Comparison of ENCODE assay signal across 23 mouse cellular contexts in the genomic region with DNA sequence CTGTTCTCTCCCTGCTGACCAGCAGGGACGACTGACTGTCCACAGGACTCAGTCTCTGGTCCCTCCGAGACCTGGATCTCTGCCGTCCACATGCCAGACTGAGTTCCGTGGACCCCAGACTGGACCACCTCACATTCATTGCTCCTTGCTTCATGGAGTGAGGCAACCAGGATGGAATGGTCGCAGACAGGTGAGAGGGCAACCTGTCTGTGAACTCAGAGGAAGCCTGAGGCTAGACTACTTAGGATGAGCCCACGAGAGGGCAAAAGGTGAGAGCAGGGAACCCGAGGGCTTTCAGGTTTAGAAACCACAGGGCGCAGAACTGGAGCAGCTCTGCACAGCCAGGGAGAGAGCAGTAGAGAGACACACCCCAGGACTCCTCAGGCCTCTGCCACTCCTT. TPM values are rescaled to one million over a fixed set of nuclear protein-coding genes. Genes with fewer than 3 reads are reported as not detected.
A peak's percentile ranks its signal among the peaks of the same experiment; 100 is the strongest.
DNase-seq lines count a peak whose midpoint lies in the region; ATAC-seq lines count a peak whose summit lies in the region.
"Had no signal": no experiment of that assay in that cellular context is flagged by ENCODE, and none has a peak within 500 bp of the region (broad histone marks: within the 10 kb centered on the region; RNA-seq: fewer than 3 reads in every experiment).

No protein-coding gene starts in this region.

- no peaks in the 10 kb centered on the region for H3K27me3 ChIP-seq in midbrain, embryonic 10.5 days (ENCODE audit: low read depth, poor library complexity, severe bottlenecking)
- H3K27me3 ChIP-seq in midbrain, embryonic 16.5 days (ENCODE audit: control insufficient read depth, insufficient read depth, low read depth, low read length): no peaks in the 10 kb centered on the region
- H3K27me3 ChIP-seq in hindbrain, embryonic 13.5 days: no peaks in the 10 kb centered on the region
- H3K27me3 ChIP-seq: CH12.LX; embryonic facial prominence, embryonic 12.5 days; forebrain, embryonic 13.5 days; forebrain, embryonic 15.5 days had no signal

- DNase-seq in heart, adult 11 months: peak; percentile 70
- no peak for DNase-seq in heart, adult 18-20 months
- DNase-seq in midbrain, embryonic 10.5 days (ENCODE audit: low spot score): no peak
- DNase-seq in thymus, postnatal 4 days: peak; percentile 10
- DNase-seq in thymus, postnatal 0 days (ENCODE audit: low spot score): no peak
- DNase-seq: adrenal gland, adult 8-10 months; adrenal gland, postnatal 14 days; adrenal gland, postnatal 36 days; B cell, adult 2 months; cerebellum, adult 11-12 months; cerebellum, adult 2 months; cerebellum, adult 9-10 months; cerebellum, postnatal 10 days; cerebellum, postnatal 25 days had no signal

- no peaks in the 10 kb centered on the region for H3K9me3 ChIP-seq in midbrain, embryonic 10.5 days (replicated peaks)
- H3K9me3 ChIP-seq in midbrain, embryonic 16.5 days (replicated peaks; ENCODE audit: control insufficient read depth, low read length, poor library complexity, severe bottlenecking): no peaks in the 10 kb centered on the region
- H3K9me3 ChIP-seq in hindbrain, embryonic 13.5 days: no peaks in the 10 kb centered on the region
- H3K9me3 ChIP-seq: embryonic facial prominence, embryonic 10.5 days; embryonic facial prominence, embryonic 12.5 days; forebrain, embryonic 13.5 days; forebrain, embryonic 15.5 days had no signal

- WGBS in midbrain, embryonic 10.5 days: 80% methylated on average over 8 of the region's 8 CpGs
- WGBS in midbrain, embryonic 16.5 days: 83% methylated on average over 8 of the region's 8 CpGs
- 80% methylated on average over 8 of the region's 8 CpGs for WGBS in hindbrain, embryonic 13.5 days

- H3K4me3 ChIP-seq in midbrain, embryonic 10.5 days: no peak overlapping the region
- no peak overlapping the region for H3K4me3 ChIP-seq in midbrain, embryonic 16.5 days (ENCODE audit: low read depth, low read length)
- no peak overlapping the region for H3K4me3 ChIP-seq in hindbrain, embryonic 13.5 days
- H3K4me3 ChIP-seq: embryonic facial prominence, embryonic 10.5 days; embryonic facial prominence, embryonic 12.5 days; forebrain, embryonic 13.5 days; forebrain, embryonic 15.5 days had no signal

- H3K9ac ChIP-seq in midbrain, embryonic 16.5 days (ENCODE audit: low read depth, low read length): no peak overlapping the region
- no peak overlapping the region for H3K9ac ChIP-seq in hindbrain, embryonic 13.5 days
- H3K9ac ChIP-seq: embryonic facial prominence, embryonic 12.5 days; forebrain, embryonic 13.5 days; forebrain, embryonic 15.5 days had no signal

- no peaks in the 10 kb centered on the region for H3K36me3 ChIP-seq in midbrain, embryonic 10.5 days
- H3K36me3 ChIP-seq in midbrain, embryonic 16.5 days (ENCODE audit: control insufficient read depth, insufficient read depth, low read length): no peaks in the 10 kb centered on the region
- no peaks in the 10 kb centered on the region for H3K36me3 ChIP-seq in hindbrain, embryonic 13.5 days
- H3K36me3 ChIP-seq: embryonic facial prominence, embryonic 10.5 days; embryonic facial prominence, embryonic 12.5 days; forebrain, embryonic 15.5 days had no signal

- no peak overlapping the region for H3K4me2 ChIP-seq in midbrain, embryonic 16.5 days (ENCODE audit: low read length)
- H3K4me2 ChIP-seq in hindbrain, embryonic 13.5 days: no peak overlapping the region
- H3K4me2 ChIP-seq: embryonic facial prominence, embryonic 12.5 days; forebrain, embryonic 13.5 days; forebrain, embryonic 15.5 days had no signal

- peaks cover 22% of the 10 kb centered on the region for H3K4me1 ChIP-seq in midbrain, embryonic 10.5 days
- H3K4me1 ChIP-seq in midbrain, embryonic 16.5 days (ENCODE audit: control insufficient read depth, insufficient read depth, low read length): peaks cover 10% of the 10 kb centered on the region
- H3K4me1 ChIP-seq in hindbrain, embryonic 13.5 days (replicated peaks): peaks cover 15% of the 10 kb centered on the region

- 0 out of 2 replicates have a peak overlapping the region, but pooled peaks have one; percentile 6 for H3K27ac ChIP-seq in midbrain, embryonic 10.5 days (replicated peaks)
- no peak overlapping the region for H3K27ac ChIP-seq in midbrain, embryonic 16.5 days (ENCODE audit: low read length)
- no peak overlapping the region for H3K27ac ChIP-seq in hindbrain, embryonic 13.5 days
- H3K27ac ChIP-seq: embryonic facial prominence, embryonic 10.5 days; embryonic facial prominence, embryonic 12.5 days; forebrain, embryonic 13.5 days; forebrain, embryonic 15.5 days had no signal

- ATAC-seq in midbrain, embryonic 16.5 days: no peak
- no peak for ATAC-seq in hindbrain, embryonic 13.5 days (ENCODE audit: low FRiP score)
- ATAC-seq: activated CD4-positive, CD25-positive, alpha-beta regulatory T cell, adult 4 months; CD4-positive, CD25-positive, alpha-beta regulatory T cell, adult 4 months; forebrain, embryonic 13.5 days; forebrain, embryonic 15.5 days had no signal

RNA-seq across cellular contexts. Expression of gene Gtf2ird1, which starts 6.2 kb away (rescaled TPM):
- total RNA-seq in heart, adult 18-20 months (2021): 10 to 100 TPM; 18.2 to 20.5 TPM
- polyA plus RNA-seq in midbrain, embryonic 10.5 days (2016; fragmentation: Nextera tagmentation; extraction: Ambion mirVana): 96.4 and 109 TPM in 2 replicates
- polyA plus RNA-seq in midbrain, embryonic 16.5 days (2015; fragmentation: Nextera tagmentation; extraction: Ambion mirVana): 74.3 and 81.5 TPM in 2 replicates
- polyA plus RNA-seq in thymus, postnatal 0 days (2015; fragmentation: Nextera tagmentation; extraction: Ambion mirVana): 54.7 and 67.4 TPM in 2 replicates
- polyA plus RNA-seq in hindbrain, embryonic 13.5 days (2015; fragmentation: Nextera tagmentation; extraction: Ambion mirVana): 74.5 and 76.0 TPM in 2 replicates

Comparison
In these comparisons a context has a peak if more than half of its experiments do, and no peak if none do; other contexts are left out.
1. DNase-seq: peak in heart, adult 11 months (single experiment) and thymus, postnatal 4 days (single experiment); none in heart, adult 18-20 months (0 of 2), midbrain, embryonic 10.5 days (single experiment) and thymus, postnatal 0 days (single experiment).